Mouse (Mus musculus) forebrain, embryonic 16.5 days (tissue): ENCODE data around the gene Nrxn3. TPM values are rescaled to one million over a fixed set of nuclear protein-coding genes. Genes with fewer than 3 reads are reported as not detected.

Experiments used
- microRNA-seq: library from miRNA; unstranded; fragments of <30 nt; microRNA quantifications from one replicate; pipeline ENCODE4, GENCODE M21; 2017
- polyA plus RNA-seq: library from polyadenylated mRNA; unstranded; fragments of >200 nt; fragmentation: Nextera tagmentation; extraction: Ambion mirVana; gene quantifications from 2 replicates; pipeline ENCODE4 v1.2.1, GENCODE M21; 2015

The Nrxn3 gene
- polyA plus RNA-seq, 1 experiment from 2014 or later = 117 TPM

Small RNAs within 50 kb of the gene (microRNA-seq; reads per million reads assigned to microRNA genes)
- gene Gm23989 = not detected
- not detected for gene Gm27313
